Mouse (Mus musculus) thymus, adult 2 months (tissue): Measurements from ENCODE around the gene Pgm5.

Experiments
- CTCF ChIP-seq: fragments of 200-500 bp; IDR thresholded peaks from 2 replicates; pipeline ENCODE4 v1.5.1; 2012; ENCODE audit warnings: mild to moderate bottlenecking, control low read depth, low read length, moderate library complexity, borderline replicate concordance; ENCODE audit not compliant: control insufficient read depth, poor library complexity, insufficient read depth; ENCODE audit errors: extremely low read depth
- POLR2A ChIP-seq: fragments of 200-500 bp; IDR thresholded peaks from 2 replicates; pipeline ENCODE4 v1.6.1; 2012; ENCODE audit warnings: mild to moderate bottlenecking, low read length, control low read depth, moderate library complexity; ENCODE audit not compliant: control insufficient read depth, poor library complexity, insufficient read depth; ENCODE audit errors: extremely low read depth

DNA sequence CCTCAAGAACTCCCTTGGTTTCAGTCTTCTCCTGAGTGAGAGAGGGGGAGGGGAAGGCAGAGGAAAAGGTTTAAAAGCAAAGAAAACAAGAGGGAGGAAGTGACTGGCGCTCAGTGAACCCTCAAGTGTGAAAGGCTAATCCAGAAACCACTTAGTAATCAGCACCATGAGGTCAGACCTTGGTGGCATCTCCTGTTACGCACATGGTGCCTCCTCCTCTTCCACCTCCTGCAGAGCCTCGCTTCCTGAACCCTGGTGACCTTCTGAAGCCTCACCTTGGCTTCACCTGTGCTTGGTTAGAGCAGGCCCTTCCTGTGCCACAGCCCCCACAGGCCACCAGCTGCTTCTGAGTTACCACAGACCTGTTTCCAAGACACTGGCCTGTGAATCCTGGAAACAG, 190.1 kb downstream of the Pgm5 start:
- no peak for TF ChIP-seq CTCF
- no peak for TF ChIP-seq POLR2A
